Mouse (Mus musculus) hindbrain, postnatal 0 days (tissue): ENCODE results near the gene Syce3. TPM values are rescaled to one million over a fixed set of nuclear protein-coding genes. Genes with fewer than 3 reads are reported as not detected.

Experiments used
- ATAC-seq: fragments of 200-750 bp; cut with Nextera tagmentation; 2 replicates; pipeline ENCODE4 v1.8.0; 2017; ENCODE audit warnings: mild to moderate bottlenecking, moderate TSS enrichment, moderate library complexity
- DNase-seq: peaks from one replicate; pipeline ENCODE4 v3.0.0-alpha.2; 2015; ENCODE audit warnings: low spot score
- H3K27ac ChIP-seq: fragments of 300-500 bp; sonication (generic); 2 replicates; pipeline ENCODE4 v1.5.1; 2014; ENCODE audit warnings: mild to moderate bottlenecking
- H3K27me3 ChIP-seq: fragments of 300-500 bp; sonication (generic); 2 replicates; pipeline ENCODE4 v1.6.1; 2014; ENCODE audit warnings: low read length, mixed read lengths; ENCODE audit not compliant: insufficient read depth
- H3K36me3 ChIP-seq: fragments of 300-500 bp; sonication (generic); 2 replicates; pipeline ENCODE4 v1.6.1; 2014; ENCODE audit warnings: low read length, mixed read lengths; ENCODE audit not compliant: insufficient read depth
- H3K4me1 ChIP-seq: fragments of 300-500 bp; sonication (generic); 2 replicates; pipeline ENCODE4 v1.6.1; 2014; ENCODE audit warnings: antibody characterized with exemption, low read length, mixed read lengths; ENCODE audit not compliant: insufficient read depth
- H3K4me2 ChIP-seq: fragments of 300-500 bp; sonication (generic); 2 replicates; pipeline ENCODE4 v1.6.1; 2014; ENCODE audit warnings: low read depth, mild to moderate bottlenecking, low read length, moderate library complexity, mixed read lengths
- H3K4me3 ChIP-seq: fragments of 300-500 bp; sonication (generic); 2 replicates; pipeline ENCODE4 v1.5.1; 2014; ENCODE audit warnings: low read length
- H3K9ac ChIP-seq: fragments of 300-500 bp; sonication (generic); replicated peaks from 2 replicates; pipeline ENCODE4 v1.6.1; 2014; ENCODE audit warnings: mild to moderate bottlenecking, low read length, moderate library complexity, mixed read lengths
- H3K9me3 ChIP-seq: fragments of 300-500 bp; sonication (generic); 2 replicates; pipeline ENCODE4 v1.6.1; 2016; ENCODE audit warnings: low read length, mixed read lengths
- CTCF ChIP-seq: IDR thresholded peaks from 2 replicates; pipeline ENCODE4 v1.5.1; 2016; ENCODE audit warnings: antibody characterized with exemption, control low read depth, low read depth
- WGBS: fragments of 180-500 bp; shearing (Covaris S2); extraction: QIAGEN DNeasy Blood & Tissue Kit; methylation state at CpG from one replicate; pipeline ENCODE4 v1.1.7; 2014; 5-methylcytosine and 5-hydroxymethylcytosine counted together
- polyA plus RNA-seq: library from polyadenylated mRNA; unstranded; fragments of >200 nt; fragmentation: Nextera tagmentation; extraction: Ambion mirVana; gene quantifications from 2 replicates; pipeline ENCODE4 v1.2.1, GENCODE M21; 2015
- total RNA-seq: library from RNA; depleted of rRNA; stranded (reverse); fragments of >200 nt; gene quantifications from 2 replicates; pipeline ENCODE4 v1.2.3, GENCODE M21; 2014

Syce3 gene
- total and polyA plus RNA-seq, 2 experiments from 2014 or later, result not detected

GRCm38 (mm10) chr15:89402471-89402870, 7.8 kb downstream of the Syce3 start:
- no peak for ATAC-seq

GRCm38 (mm10) chr15:89399716-89400115, 10.6 kb downstream of the Syce3 start:
- H3K4me1 ChIP-seq, result no peaks in the 10 kb centered on the region
- H3K9ac ChIP-seq, result no peak overlapping the region
- no peak for ATAC-seq
- no peak for TF ChIP-seq CTCF
- no peak overlapping the region for H3K4me2 ChIP-seq
- H3K36me3 ChIP-seq, result no peaks in the 10 kb centered on the region
- H3K27ac ChIP-seq, result no peak overlapping the region
- 44% methylated on average over 1 of the region's 1 CpGs for WGBS
- no peaks in the 10 kb centered on the region for H3K27me3 ChIP-seq
- no peaks in the 10 kb centered on the region for H3K9me3 ChIP-seq
- no peak for DNase-seq
- H3K4me3 ChIP-seq, result no peak overlapping the region

More at GRCm38 (mm10) chr15:89402471-89402870, 7.8 kb downstream of the Syce3 start:
- no peak overlapping the region for H3K27ac ChIP-seq
- 82% methylated on average over 1 of the region's 1 CpGs for WGBS
- H3K36me3 ChIP-seq, result no peaks in the 10 kb centered on the region
- H3K4me2 ChIP-seq, result no peak overlapping the region
- no peak overlapping the region for H3K4me3 ChIP-seq
- H3K4me1 ChIP-seq, result no peaks in the 10 kb centered on the region
- no peak for TF ChIP-seq CTCF
- H3K9ac ChIP-seq, result no peak overlapping the region
- no peak for DNase-seq
- no peaks in the 10 kb centered on the region; the same call in 1 of the 2 replicates for H3K9me3 ChIP-seq
- H3K27me3 ChIP-seq, result no peaks in the 10 kb centered on the region

- Histone ChIP-seq H3K27me3 (no peaks in the 10 kb centered on the region), H3K27ac (no peak overlapping the region), H3K4me2 (no peak overlapping the region), H3K36me3 (no peaks in the 10 kb centered on the region), H3K9ac (no peak overlapping the region), H3K9me3 (no peaks in the 10 kb centered on the region), H3K4me1 (no peaks in the 10 kb centered on the region), H3K4me3 (no peak overlapping the region)
- DNase-seq (peak; percentile 30), ATAC-seq (peak; percentile 67; the same call in 1 of the 2 replicates)
- WGBS, result 53% methylated on average over 2 of the region's 2 CpGs
- TF ChIP-seq CTCF, result no peak
Measured at GRCm38 (mm10) chr15:89398146-89398545, 12.2 kb downstream of the Syce3 start.

GRCm38 (mm10) chr15:89396883-89397282, 13.4 kb downstream of the Syce3 start:
- Histone ChIP-seq H3K9me3 (no peaks in the 10 kb centered on the region), H3K27ac (no peak overlapping the region), H3K4me3 (no peak overlapping the region), H3K4me1 (no peaks in the 10 kb centered on the region), H3K27me3 (no peaks in the 10 kb centered on the region), H3K9ac (no peak overlapping the region), H3K4me2 (no peak overlapping the region), H3K36me3 (no peaks in the 10 kb centered on the region)
- ATAC-seq (no peak), DNase-seq (no peak)
- 88% methylated on average over 4 of the region's 4 CpGs for WGBS
- TF ChIP-seq CTCF, result no peak

- TF ChIP-seq CTCF, result no peak
- Histone ChIP-seq H3K27ac (no peak overlapping the region), H3K4me3 (no peak overlapping the region), H3K9ac (no peak overlapping the region), H3K4me2 (no peak overlapping the region), H3K27me3 (no peaks in the 10 kb centered on the region), H3K9me3 (no peaks in the 10 kb centered on the region), H3K36me3 (no peaks in the 10 kb centered on the region), H3K4me1 (no peaks in the 10 kb centered on the region)
- ATAC-seq (no peak), DNase-seq (no peak)
- WGBS, result 82% methylated on average over 10 of the region's 10 CpGs
Measured at GRCm38 (mm10) chr15:89390081-89390480, 20.2 kb downstream of the Syce3 start.

GRCm38 (mm10) chr15:89387127-89387526, 23.2 kb downstream of the Syce3 start:
- WGBS, result 43% methylated on average over 12 of the region's 12 CpGs
- H3K9ac ChIP-seq, result no peak overlapping the region
- H3K4me2 ChIP-seq, result no peak overlapping the region
- H3K27ac ChIP-seq, result no peak overlapping the region
- H3K4me3 ChIP-seq, result no peak overlapping the region
- no peaks in the 10 kb centered on the region for H3K9me3 ChIP-seq
- no peaks in the 10 kb centered on the region for H3K36me3 ChIP-seq
- TF ChIP-seq CTCF, result no peak
- H3K27me3 ChIP-seq, result no peaks in the 10 kb centered on the region
- ATAC-seq (no peak), DNase-seq (no peak)
- H3K4me1 ChIP-seq, result no peaks in the 10 kb centered on the region

GRCm38 (mm10) chr15:89384617-89385016, 25.7 kb downstream of the Syce3 start, which contains the start of gene Klhdc7b:
Klhdc7b (plus strand) TSS chr15:89384917.
- Histone ChIP-seq H3K27ac (no peak within 1 kb of the TSS), H3K4me2 (no peak within 1 kb of the TSS), H3K4me1 (no peaks in the 10 kb centered on the region), H3K27me3 (no peaks in the 10 kb centered on the region), H3K4me3 (no peak within 1 kb of the TSS), H3K9me3 (no peaks in the 10 kb centered on the region), H3K36me3 (no peaks in the 10 kb centered on the region), H3K9ac (no peak within 1 kb of the TSS)
- no peak for ATAC-seq
- 90% methylated on average over 7 of the region's 7 CpGs for WGBS
- no peak for TF ChIP-seq CTCF
- DNase-seq, result no peak
